Mouse (Mus musculus) spleen, adult 2 months (tissue): ENCODE data around the gene Map3k4.

Experiments used
- CTCF ChIP-seq: fragments of 200-500 bp; IDR thresholded peaks from 2 replicates; pipeline ENCODE4 v1.5.1; 2011; ENCODE audit warnings: mild to moderate bottlenecking, inconsistent platforms; ENCODE audit not compliant: insufficient read depth, insufficient read length, insufficient replicate concordance; ENCODE audit errors: extremely low read depth
- POLR2A ChIP-seq: fragments of 200-500 bp; IDR thresholded peaks from 2 replicates; pipeline ENCODE4 v1.6.1; 2011; ENCODE audit warnings: low read depth, low read length, inconsistent platforms

DNA sequence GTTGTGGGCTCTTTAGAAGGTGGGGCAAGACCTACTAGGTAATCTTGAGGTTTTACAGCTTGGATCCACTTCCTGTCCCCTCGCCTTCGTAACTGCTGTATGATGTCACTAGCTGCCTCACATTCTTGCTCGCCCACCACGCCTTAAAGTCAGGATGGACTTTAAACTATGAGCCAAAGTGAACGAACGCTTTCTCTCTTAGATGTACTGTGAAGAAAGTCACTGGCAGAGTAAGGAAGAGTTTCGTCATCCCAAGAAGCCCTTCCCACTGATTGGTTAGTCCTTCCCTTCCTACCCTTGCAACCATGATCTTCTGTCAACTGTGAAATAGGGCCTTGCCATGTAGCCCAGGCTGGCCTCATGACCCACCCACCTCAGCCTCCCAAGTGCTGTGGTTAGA lies 87.5 kb downstream of the Map3k4 start:
- TF ChIP-seq CTCF (no peak), POLR2A (no peak)
